Mouse (Mus musculus): ENCODE results near the gene Fhod1. TPM values are rescaled to one million over a fixed set of nuclear protein-coding genes. Genes with fewer than 3 reads are reported as not detected.

The Fhod1 gene
- total RNA-seq, 4 experiments from 2014 or later, result 2.5 to 5.2 (median 4.0) TPM

DNA sequence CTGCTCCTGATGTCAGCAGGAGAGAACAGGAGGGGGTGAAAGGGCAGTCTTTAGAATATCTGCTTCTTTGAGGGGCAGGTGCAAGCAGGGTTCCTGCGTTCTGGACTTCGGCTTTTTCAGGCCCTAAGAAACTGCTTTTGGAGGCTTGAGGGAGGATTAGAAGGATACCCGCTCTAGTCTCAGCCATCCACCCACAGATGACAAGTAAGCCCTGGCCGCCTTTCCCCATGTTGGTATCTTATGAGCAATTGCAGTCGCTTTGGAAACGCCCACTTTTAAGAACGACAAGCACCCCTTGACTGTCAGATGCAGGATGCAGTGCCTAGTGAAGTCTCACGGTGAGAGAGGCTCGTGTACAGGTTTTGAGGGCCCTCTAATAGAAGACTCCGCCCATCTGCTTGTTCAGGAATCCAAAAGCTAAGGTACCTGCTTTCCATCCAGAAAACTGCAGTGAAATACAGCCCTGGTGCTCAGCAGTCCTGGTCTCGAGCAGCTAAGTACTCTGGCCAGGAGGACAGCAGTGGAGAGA is 29.0 kb downstream of the Fhod1 start:
- no peak for DNase-seq (ENCODE audit: low spot score in 2 of 2)

DNA sequence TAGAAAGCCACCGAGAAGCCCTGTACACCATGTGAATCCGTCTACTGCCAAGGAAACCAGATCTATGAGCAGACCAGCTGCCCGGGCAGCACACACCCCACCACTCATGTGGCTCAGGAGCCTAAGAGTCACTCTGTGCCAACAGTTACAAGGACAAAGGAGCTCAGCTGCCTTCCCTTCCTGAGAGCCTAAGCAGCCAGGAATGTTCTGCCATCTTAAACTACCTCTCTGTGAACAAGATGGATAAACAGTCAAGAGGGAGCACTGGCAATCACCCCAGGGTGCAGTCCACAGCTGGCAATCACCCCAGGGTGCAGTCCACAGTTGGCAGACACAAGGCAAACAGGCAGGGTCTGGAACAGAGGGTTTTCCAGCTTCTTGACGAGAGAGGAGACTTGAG is 29.8 kb downstream of the Fhod1 start:
- DNase-seq (ENCODE audit: low spot score in 2 of 2), result no peak

DNA sequence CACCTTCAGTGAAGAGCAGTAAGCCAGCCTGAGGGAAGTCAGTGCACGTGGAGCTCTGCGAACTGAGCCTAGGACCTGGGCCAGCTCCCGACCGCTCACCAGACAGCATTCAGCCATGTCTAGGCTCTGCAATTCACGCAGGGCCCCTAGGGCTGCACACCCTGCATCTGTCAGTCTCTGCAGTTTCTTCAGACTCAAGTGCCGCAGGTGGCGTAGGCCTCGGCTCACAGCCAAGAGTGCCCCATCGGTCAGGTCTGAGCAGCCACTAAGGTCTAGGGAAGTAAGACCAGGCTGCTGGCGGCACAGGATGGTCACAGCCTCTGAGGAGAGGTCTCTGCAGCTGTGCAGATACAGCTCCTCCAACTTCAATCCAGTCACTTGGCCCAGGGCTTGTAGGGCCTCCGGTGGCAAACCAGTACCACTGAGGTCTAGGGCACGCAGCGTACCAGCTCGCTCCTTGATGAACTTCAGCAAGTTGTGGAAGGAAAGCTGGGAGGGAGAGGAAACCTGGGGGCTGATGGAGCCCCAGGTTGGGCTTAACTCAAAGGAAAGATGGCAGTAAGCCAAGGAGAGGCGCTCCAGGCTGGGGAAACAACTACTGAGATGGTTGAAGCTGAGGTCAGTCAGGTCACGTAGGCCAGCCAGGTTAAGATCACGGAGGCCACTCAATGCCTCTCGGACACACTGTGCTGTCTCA is 32.5 kb downstream of the Fhod1 start:
- no peak for DNase-seq (ENCODE audit: low spot score in 2 of 2)

DNA sequence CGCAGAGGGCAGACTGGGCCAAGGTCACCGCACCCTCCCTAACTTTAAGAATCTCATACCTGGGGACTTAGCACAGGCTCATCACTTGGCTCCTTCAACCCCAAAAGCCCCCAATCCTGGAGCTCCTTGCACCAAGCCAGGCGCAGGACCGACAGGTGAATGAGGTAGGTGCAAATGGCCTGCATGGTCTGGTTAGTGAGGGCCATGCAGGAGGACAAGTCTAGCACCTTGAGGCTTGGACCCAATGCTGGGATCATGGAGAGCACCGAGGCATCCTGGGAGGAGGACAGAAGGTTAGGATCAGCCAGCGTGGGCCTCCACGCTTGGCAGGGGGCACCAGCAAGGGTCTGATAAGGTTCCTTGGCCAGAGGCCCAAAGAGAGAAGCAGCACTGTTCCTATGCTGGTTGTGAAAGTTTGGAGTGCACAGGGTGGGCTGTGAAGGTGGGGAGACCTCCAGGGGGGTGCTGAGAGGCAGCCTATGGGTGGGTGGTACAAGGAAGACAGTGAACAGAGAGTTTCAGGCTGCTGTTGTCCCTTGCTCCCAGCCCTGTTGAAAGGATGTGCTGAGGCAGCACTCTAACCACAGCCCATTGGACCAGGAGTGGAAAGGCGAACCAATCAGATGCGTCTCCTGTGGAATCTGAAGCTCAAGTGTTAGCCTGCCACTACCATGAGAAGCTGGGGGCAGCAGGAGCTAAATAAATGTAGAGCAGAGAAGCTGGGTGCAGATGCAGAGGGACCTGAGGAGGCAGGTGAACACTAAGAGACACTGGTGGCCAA is 33.9 kb downstream of the Fhod1 start:
- no peak for DNase-seq (ENCODE audit: low spot score in 2 of 2)

DNA sequence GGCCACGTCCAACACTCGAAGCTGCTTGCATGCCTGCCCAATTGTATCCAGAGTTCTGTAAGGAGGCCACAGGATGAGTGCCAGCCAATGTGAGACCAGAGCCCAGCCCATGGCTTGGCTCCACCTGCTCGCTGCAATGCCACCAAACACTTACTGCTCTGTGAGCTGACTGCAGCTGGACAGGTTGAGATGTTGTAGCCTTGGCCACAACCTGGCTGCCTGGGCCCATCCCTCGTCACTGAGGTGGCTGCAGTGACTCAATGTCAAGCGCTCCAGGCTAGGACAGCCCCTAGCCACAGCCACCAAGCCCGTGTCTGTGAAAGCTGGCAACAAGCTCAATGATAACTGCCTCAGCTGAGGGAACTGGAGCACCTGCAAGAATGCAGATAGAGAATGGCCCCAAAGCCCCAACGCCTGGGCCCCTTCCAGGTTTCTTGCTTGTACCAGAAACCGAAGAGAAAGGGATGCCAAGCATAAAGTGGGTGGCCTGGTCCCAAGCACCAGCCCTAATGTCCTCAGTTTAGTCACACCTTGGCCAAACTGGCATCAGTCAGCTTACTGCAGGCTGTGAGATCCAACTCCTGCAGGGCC is 34.8 kb downstream of the Fhod1 start:
- no peak for DNase-seq (ENCODE audit: low spot score in 2 of 2)

DNA sequence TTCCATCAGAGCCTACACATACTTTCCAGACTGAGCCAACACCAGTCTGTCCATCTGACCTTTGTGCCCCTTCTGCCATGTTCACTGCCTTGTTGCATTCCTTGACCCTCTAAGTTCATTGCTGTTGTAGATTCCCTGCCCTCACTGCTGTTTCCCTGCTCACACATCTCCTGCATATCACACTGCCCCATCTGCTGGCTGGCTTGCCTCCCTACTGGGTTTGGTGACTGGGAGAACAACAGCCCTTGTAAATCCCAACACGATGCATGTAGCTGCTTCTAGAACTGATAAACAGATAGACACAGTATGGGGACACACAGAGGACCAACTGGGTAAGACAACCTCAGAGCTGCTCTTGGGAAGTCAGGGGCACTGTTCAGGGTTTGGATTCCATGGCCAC is 36.0 kb downstream of the Fhod1 start:
- no peak for DNase-seq (ENCODE audit: low spot score in 2 of 2)

DNA sequence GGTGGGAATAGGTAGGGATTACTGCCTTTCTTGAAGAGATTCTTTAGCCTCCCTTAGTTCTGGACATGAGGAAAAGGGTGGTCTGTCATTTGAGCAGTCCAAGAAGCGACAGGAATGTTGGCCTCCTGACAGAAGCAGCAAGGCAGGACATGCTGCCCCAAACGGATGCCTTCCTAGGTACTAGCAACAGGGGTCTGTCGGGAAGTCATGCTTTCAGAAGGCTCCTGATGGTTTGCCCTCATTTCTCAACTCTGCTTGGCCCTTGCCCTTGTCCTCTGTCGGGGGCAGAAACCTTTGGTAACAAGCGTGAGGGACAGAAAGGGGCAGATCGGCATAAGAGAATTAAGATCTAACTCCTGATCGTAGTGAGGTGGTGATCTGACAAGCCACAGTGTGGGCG is 37.6 kb downstream of the Fhod1 start:
- no peak for DNase-seq (ENCODE audit: low spot score in 2 of 2)

DNA sequence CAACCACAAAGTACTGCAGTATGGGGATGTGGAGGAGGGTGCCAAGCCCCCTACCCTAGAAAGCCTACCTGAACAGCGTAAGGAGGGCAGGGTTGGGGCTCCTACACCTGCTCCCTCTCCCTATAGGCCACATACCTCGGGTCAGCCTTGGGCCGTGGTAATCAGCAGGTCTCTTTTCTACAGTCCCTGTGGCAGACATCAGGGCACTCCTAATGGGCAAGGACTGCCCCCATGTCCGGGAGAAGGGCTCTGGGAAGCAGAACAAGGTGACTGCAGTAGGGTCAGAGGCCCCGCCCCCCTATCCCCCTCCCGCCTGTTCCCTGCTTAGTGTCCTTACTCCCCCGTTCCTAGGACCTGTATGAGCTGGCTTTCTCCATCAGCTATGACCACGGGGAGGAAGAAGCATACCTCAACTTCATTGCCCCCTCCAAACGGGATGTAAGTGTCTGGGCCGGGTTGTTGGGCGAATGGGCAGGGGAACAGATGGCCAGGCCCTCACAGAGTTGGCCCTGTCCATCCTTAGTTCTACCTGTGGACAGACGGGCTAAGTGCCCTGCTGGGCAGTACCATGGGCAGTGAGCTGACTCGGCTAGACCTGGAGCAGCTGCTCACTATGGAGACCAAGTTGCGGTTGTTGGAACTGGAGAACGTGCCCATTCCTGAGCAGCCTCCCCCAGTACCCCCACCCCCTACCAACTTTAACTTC is 38.5 kb downstream of the Fhod1 start:
- no peak for DNase-seq (ENCODE audit: low spot score in 2 of 2)

DNA sequence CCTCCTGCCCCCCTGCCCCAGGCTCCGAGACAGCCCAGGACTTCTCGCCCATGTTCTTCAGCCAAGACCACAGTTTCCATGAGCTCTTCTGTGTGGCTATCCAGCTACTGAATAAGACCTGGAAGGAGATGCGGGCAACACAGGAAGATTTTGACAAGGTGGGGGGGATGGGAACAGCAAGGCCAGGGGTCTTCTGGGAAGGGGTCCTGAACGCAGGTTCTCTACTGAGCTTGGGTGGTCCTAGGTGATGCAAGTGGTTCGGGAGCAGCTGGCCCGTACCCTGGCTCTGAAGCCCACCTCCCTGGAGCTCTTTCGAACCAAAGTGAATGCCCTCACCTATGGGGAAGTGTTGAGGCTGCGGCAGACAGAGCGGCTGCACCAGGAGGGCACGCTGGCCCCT is 39.3 kb downstream of the Fhod1 start:
- no peak for DNase-seq (ENCODE audit: low spot score in 2 of 2)

DNA sequence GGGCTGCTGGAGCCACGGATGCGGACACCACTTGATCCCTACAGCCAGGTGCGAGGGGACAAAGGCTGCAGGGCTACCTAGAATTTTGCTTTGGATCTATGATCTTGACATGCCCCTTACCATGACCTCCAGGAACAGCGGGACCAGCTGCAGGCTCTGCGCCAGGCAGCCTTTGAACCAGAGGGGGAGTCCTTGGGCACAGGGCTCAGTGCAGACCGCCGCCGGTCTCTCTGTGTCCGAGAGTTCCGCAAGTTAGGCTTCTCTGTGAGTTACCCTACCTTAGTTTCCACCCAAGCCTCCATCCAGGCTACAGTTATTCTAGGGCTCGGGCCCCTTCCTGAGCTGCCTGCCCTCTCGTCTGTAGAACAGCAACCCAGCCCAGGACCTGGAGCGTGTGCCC is 40.1 kb downstream of the Fhod1 start:
- DNase-seq (ENCODE audit: low spot score in 2 of 2), result no peak

DNA sequence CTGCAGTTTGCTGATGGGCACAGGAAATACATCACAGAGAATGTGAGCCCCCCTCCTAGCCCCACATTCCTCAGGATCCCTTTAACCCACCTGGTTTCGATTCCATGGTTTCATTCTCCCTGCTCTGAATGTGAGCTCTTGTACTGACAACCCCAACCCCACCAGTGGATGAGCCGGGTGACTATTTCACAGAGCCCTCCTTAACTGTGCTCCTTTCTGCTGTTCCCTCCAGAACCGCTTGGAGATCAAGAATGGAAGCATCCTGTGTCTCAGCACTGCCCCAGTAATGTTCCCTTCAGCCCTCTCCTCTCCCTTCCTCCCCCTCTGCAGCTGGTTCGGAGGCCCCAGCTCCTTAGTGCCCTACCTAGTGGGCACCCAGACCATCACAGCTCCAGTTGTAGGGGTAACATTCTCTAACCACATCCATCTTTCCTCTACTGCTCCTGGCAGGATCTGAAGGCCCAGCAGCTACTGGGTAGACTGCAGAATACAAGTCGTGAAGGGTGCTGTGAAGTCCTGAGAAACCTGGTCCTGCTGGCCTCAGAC is 41.5 kb downstream of the Fhod1 start:
- no peak for DNase-seq (ENCODE audit: low spot score in 2 of 2)

DNA sequence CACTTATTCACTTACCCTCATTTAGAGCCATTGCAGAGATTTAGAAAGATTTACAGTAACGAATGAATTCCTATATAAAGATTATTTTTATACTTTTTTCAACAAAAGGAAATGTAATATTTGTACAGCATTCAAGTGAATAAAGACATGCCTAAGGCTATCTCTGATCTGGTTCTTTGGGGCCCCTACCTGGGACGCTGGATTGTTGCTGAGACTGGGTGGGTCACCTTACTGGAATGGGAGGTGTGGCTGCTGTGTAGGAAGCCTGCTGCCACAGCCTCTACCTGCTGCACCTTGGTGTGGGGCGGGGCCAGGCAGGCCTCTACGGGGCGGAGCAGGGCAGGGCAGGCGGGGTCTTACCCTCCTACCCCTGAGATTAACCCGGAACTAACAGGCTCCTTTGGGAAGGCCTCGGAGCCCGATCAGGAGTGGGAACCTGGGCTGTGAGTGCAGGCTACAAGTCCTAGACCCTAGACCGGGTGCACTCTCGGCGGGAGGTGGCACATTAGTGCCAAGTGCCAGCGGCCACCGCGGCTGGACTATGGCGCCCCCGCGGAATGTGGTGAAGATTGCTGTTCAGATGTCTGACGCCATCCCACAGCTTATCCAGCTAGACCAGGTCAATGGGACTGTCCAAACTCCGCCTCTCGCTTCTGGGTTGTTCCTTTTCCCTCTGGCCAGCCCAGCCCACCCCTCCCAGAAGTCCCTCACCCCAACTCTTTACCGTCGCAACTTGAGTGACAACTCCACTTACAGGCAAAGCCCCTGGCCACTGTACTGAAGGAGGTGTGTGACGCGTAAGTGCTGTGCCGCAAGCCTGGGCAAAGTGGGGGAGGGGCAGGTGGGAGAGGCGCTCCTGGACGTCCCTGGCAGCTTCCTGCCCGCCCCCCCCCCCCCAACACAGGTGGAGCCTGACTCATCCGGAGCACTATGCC is 42.3 kb downstream of the Fhod1 start, which contains the start of gene Elmo3:
Gene Elmo3, plus strand, starts transcription at position 391 of the 935 bp plus-strand sequence.
- DNase-seq (ENCODE audit: low spot score in 2 of 2), result no peak

DNA sequence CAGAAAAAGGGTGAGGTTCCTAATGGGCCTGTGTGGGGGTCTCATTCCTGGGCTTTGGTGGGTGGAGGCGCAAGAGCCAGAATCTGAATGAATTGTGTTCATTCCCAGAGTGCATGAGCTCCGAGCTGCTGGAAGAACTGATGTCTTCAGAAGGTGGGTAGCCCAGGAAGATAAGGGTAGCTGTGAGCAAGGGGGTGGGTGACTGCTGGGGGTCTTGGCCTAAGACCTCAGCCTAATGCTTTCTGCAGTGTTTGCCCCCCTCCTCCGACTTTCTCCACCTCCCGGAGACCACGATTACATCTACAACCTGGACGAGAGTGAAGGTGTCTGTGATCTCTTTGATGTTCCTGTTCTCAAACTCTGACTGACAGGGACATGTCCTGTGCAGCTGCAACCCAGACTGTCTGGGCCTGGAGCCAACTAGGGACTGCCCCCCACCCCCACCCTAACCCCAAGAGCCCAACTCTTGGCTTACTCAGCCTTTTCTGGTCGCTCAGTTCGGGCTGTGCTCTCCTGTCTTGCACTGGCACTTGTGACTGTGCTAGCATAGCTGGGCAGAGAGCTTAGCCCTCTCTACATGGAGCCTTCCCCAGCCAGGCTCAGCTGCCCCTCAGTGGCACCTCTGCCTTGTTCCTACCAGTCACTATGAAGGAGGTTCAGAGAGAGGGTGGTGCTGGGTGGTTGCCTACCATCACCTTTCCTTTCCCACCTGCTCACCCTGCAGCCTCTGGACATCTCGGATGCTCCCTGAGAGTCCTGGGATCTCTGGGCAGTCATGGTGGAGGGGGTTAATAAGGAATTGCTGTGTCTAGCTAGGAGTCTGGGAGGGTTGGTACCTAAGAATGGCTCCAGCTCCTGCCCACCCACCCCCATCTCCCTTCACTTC is 43.2 kb downstream of the Fhod1 start:
- DNase-seq (ENCODE audit: low spot score in 2 of 2), result no peak

DNA sequence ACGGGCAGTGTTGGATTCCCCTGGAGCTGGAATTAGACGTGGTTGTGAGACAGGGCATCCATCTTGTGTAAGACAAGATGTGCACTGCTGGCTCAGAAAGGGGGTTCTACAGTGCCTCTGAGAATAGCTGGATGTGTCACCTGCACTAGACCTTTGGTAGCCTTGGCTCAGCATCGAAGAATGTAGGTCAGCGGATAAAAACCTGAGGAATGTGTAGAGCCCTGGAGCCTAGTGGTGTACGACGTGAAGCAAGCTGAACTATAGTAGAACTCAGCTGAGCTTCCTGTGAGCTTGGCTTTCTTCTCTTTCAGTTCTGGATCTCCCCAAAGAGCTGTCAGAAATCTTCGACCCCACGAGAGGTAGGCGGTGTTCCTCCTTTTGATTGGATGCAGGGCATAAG is 43.9 kb downstream of the Fhod1 start:
- no peak for DNase-seq (ENCODE audit: low spot score in 2 of 2)

DNA sequence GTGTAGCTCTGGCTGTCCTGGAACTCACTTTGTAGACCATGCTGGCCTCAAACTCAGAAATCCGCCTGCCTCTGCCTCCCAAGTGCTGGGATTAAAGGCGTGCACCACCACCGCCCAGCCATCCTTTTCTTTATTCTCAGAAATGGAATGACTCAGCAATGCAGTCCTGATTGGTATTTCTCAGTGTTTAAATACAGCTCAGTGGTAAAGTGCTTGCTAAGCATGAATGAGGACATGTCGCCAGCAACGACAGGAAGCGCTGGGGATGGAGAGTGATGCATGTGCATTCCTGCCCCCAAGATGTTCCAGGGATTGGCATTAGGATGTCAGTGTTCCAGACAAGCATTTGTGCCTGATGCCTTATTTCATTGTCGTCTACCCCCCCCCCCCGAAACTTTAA is 44.4 kb downstream of the Fhod1 start:
- DNase-seq (ENCODE audit: low spot score in 2 of 2), result no peak

DNA sequence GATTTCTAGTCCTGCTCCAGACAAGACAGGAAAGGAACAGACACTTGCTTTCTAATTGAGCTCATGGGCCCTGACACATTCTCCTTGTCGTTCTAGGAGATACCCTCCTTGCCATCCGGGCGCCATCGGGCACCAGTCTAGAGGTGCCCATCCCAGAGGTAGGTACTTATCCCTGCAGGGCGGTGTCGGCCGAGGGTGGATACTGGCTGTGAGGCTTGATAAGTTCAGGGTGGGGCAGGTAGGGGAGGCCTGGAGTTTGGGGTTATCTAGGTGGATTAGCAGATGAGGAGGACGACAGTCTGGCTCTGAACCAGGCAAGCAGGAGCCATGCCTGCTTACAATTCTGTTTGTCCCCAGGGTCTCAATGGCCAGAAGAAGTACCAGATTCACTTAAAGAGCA is 47.8 kb downstream of the Fhod1 start:
- DNase-seq (ENCODE audit: low spot score in 2 of 2), result no peak

DNA sequence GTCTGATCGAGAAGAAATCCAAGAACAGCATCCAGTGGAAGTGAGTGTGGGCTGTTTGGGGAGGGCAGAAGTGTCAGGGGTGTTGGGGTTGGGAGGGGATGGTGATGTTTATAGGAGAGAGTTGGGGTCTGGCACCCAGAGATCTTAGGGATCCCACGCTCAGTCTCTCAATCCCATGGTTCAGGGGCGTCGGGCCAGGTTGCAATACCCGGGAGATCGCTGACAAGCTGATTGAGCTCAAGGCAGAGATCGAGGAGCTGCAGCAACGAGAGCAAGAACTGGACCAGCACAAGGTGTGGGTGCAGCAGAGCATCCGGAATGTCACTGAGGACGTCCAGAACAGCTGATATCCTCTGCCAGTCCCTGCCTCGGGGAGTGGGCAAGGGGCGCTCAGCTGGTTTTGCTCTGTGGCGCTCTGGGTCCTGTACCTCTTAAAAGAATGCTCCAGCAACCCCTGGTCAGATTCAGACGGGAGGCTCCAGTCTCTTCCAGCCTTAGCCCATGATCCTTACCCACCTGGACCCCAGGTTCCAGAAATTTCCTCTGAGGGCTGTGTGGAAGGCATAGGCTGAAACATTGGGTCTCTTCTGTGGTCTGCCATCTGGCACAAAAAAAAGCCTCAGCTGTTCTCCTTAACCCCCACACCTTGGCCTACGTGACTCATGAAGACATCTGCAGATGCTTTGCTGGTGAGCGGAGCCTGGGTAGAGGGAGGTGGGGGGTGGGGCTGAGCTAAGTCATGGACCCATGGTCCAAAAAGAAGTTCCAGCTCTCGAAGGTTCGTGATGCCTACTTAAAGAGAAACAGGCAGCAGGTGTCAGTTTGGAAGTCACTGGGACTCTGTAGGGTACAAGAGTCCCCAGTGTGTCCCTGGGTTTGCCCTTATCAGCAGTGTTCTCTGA is 49.2 kb downstream of the Fhod1 start:
- DNase-seq (ENCODE audit: low spot score in 2 of 2), result no peak

DNA sequence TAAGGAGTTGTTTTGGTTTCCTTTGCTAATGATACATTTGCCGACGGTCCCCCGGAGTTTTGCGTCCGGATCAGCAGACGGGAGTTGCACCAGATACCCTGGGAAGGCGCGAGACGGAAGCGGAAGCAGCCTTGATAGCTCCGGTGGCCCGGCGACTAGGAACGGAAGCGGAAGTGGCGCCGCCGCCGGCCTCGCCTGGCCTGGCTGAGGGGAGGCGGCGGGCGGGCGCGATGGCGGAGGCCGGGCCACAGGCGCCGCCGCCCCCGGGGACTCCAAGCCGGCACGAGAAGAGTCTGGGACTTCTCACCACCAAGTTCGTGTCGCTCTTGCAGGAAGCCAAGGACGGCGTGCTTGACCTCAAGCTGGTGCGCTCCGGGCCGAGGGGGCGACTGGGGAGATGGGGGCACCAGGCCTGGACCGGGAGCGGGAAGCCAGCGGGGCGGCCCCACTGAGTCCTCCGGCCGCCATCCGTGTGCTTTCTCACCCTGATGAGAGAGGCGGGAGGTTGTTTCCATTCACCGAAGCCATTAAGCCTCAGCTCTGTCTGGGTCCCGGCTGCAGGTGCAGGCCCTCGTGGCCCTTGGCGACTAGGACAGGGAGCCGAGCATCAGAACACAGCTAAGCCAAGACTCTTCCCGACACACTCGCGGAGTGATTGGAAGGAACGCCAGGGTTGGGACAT is 50.1 kb downstream of the Fhod1 start, which contains the start of gene E2f4:
Gene E2f4, plus strand, starts transcription at position 153 of the 682 bp plus-strand sequence.
- DNase-seq (ENCODE audit: low spot score in 2 of 2), result peak; percentile 72 to 90

Measured in left cerebral cortex, adult 8-10 months (tissue).